12 mouse cellular contexts compared by ENCODE assay signal in the genomic region with DNA sequence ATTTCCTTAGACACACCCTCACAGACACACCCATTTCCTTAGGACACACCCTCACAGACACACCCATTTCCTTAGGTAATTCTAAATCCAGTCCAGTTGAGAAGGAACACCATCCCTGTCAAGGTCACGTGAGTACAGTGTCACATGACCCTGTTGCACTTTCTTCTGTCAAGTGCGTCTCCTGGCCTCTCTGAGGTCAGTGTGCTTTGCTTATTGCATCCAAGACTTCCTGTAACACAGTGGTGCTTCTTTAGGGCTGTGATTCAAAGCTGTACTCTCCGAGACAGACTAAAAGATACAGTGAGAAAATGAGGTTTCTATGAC.
DNase-seq lines count a peak whose midpoint lies in the region; ATAC-seq and TF ChIP-seq lines count a peak whose summit lies in the region.
"Had no signal": no experiment of that assay in that cellular context is flagged by ENCODE, and none has a peak within 500 bp of the region (broad histone marks: within the 10 kb centered on the region; RNA-seq: fewer than 3 reads in every experiment).

No protein-coding gene starts in this region.

- no peak overlapping the region for H3K4me2 ChIP-seq in liver, embryonic 12.5 days
- no peak overlapping the region for H3K4me2 ChIP-seq in liver, embryonic 11.5 days
- H3K4me2 ChIP-seq: embryonic facial prominence, embryonic 15.5 days; hindbrain, embryonic 14.5 days had no signal

- no peak for TF ChIP-seq CTCF in MEL (IDR thresholded peaks at IDR 0.05 in 2 of 3, conservative IDR thresholded peaks at IDR 0.05 in 1 of 3; ENCODE audit: control insufficient read depth in 1 of 3, insufficient read depth in 1 of 3, low read depth in 2 of 3, low read length in 3 of 3, poor library complexity in 1 of 3, severe bottlenecking in 1 of 3)

- H3K79me2 ChIP-seq in MEL (ENCODE audit: control insufficient read depth, insufficient read depth, low read length, poor library complexity): no peaks in the 10 kb centered on the region

- no peaks in the 10 kb centered on the region for H3K27me3 ChIP-seq in liver, embryonic 12.5 days (replicated peaks)
- H3K27me3 ChIP-seq in liver, embryonic 11.5 days (replicated peaks; ENCODE audit: control insufficient read depth, insufficient read depth, low read length): no peaks in the 10 kb centered on the region
- no peaks in the 10 kb centered on the region for H3K27me3 ChIP-seq in MEL (ENCODE audit: control insufficient read depth in 1 of 2, insufficient read depth in 2 of 2, low read length in 2 of 2)
- H3K27me3 ChIP-seq in embryonic facial prominence, embryonic 10.5 days (replicated peaks; ENCODE audit: low read depth, poor library complexity, severe bottlenecking): no peaks in the 10 kb centered on the region
- H3K27me3 ChIP-seq: embryonic facial prominence, embryonic 15.5 days; Patski had no signal

- DNase-seq in liver, embryonic 11.5 days (ENCODE audit: low spot score): no peak
- DNase-seq in MEL (ENCODE audit: low read depth, low spot score): peak; percentile 40
- DNase-seq in layer of hippocampus, postnatal 14 days (ENCODE audit: low spot score in 2 of 2): no peak
- no peak for DNase-seq in heart, adult 18-20 months
- no peak for DNase-seq in embryonic facial prominence, embryonic 10.5 days (ENCODE audit: low spot score)
- DNase-seq: gastrocnemius, postnatal 36 days had no signal

- no peak for TF ChIP-seq POLR2A in MEL (IDR thresholded peaks at IDR 0.05; ENCODE audit: control insufficient read depth in 1 of 2, insufficient read depth in 1 of 2, low read depth in 1 of 2, low read length in 2 of 2, poor library complexity in 1 of 2)

- H3K4me1 ChIP-seq in liver, embryonic 12.5 days: peaks cover 34% of the 10 kb centered on the region
- H3K4me1 ChIP-seq in liver, embryonic 11.5 days (replicated peaks; ENCODE audit: control insufficient read depth, insufficient read depth, low read length): peaks cover 5% of the 10 kb centered on the region
- peaks cover 0 to 13% of the 10 kb centered on the region in 2 experiments; a peak in 2 of 4 replicates for H3K4me1 ChIP-seq in MEL (ENCODE audit: control insufficient read depth in 1 of 2, insufficient read depth in 2 of 2, low read length in 2 of 2)
- H3K4me1 ChIP-seq in embryonic facial prominence, embryonic 10.5 days: no peaks in the 10 kb centered on the region
- H3K4me1 ChIP-seq: embryonic facial prominence, embryonic 15.5 days had no signal

- peaks cover 17% of the 10 kb centered on the region for H3K36me3 ChIP-seq in liver, embryonic 12.5 days
- H3K36me3 ChIP-seq in liver, embryonic 11.5 days (ENCODE audit: control insufficient read depth, insufficient read depth, low read length): no peaks in the 10 kb centered on the region; the same call in 1 of the 2 replicates
- H3K36me3 ChIP-seq in MEL (ENCODE audit: control insufficient read depth in 1 of 2, insufficient read depth in 2 of 2, low read length in 2 of 2): 0 out of 4 replicates have a peak, but pooled peaks cover 0 to 4% of the 10 kb centered on the region in 2 experiments
- peaks cover 27% of the 10 kb centered on the region for H3K36me3 ChIP-seq in embryonic facial prominence, embryonic 10.5 days (replicated peaks)

- H3K9ac ChIP-seq in liver, embryonic 12.5 days: no peak overlapping the region
- no peak overlapping the region for H3K9ac ChIP-seq in liver, embryonic 11.5 days (ENCODE audit: low read depth, low read length)
- no peak overlapping the region for H3K9ac ChIP-seq in MEL (ENCODE audit: control insufficient read depth, low read depth, low read length, poor library complexity, severe bottlenecking)
- H3K9ac ChIP-seq: embryonic facial prominence, embryonic 15.5 days; hindbrain, embryonic 14.5 days had no signal

- TF ChIP-seq RAD21 in MEL (IDR thresholded peaks at IDR 0.05; ENCODE audit: low read depth, low read length): no peak

- 69% methylated on average over 3 of the region's 3 CpGs for WGBS in liver, embryonic 12.5 days (ENCODE audit: insufficient replicate concordance)
- 71% methylated on average over 3 of the region's 3 CpGs for WGBS in liver, embryonic 11.5 days
- WGBS in embryonic facial prominence, embryonic 10.5 days: 78% methylated on average over 3 of the region's 3 CpGs

- H3K9me3 ChIP-seq in liver, embryonic 12.5 days (replicated peaks): no peaks in the 10 kb centered on the region
- H3K9me3 ChIP-seq in liver, embryonic 11.5 days (ENCODE audit: control insufficient read depth, low read length): no peaks in the 10 kb centered on the region
- no peaks in the 10 kb centered on the region for H3K9me3 ChIP-seq in MEL (replicated peaks; ENCODE audit: insufficient read depth, low read length)
- no peaks in the 10 kb centered on the region for H3K9me3 ChIP-seq in embryonic facial prominence, embryonic 10.5 days
- H3K9me3 ChIP-seq: embryonic facial prominence, embryonic 15.5 days had no signal

- H3K4me3 ChIP-seq in liver, embryonic 12.5 days: no peak overlapping the region
- H3K4me3 ChIP-seq in liver, embryonic 11.5 days (ENCODE audit: low read depth, low read length): no peak overlapping the region
- no peak overlapping the region for H3K4me3 ChIP-seq in MEL (ENCODE audit: control insufficient read depth in 1 of 2, insufficient read depth in 1 of 2, low read depth in 2 of 2, low read length in 2 of 2)
- no peak overlapping the region for H3K4me3 ChIP-seq in embryonic facial prominence, embryonic 10.5 days
- H3K4me3 ChIP-seq: embryonic facial prominence, embryonic 15.5 days had no signal

- H3K27ac ChIP-seq in liver, embryonic 12.5 days: no peak overlapping the region
- no peak overlapping the region for H3K27ac ChIP-seq in liver, embryonic 11.5 days (ENCODE audit: low read depth, low read length)
- H3K27ac ChIP-seq in MEL (ENCODE audit: control insufficient read depth, low read depth, low read length): no peak overlapping the region
- no peak overlapping the region for H3K27ac ChIP-seq in embryonic facial prominence, embryonic 10.5 days (replicated peaks)
- H3K27ac ChIP-seq: embryonic facial prominence, embryonic 15.5 days; hindbrain, embryonic 14.5 days had no signal

- ATAC-seq in liver, embryonic 12.5 days: 0 out of 2 replicates have a peak, but pooled peaks have one; percentile 45
- no peak for ATAC-seq in liver, embryonic 11.5 days (replicated peaks; ENCODE audit: low FRiP score)
- peak; percentile 66 for ATAC-seq in erythroblast, adult 5-6 weeks (replicated peaks; ENCODE audit: low FRiP score, poor library complexity, severe bottlenecking)
- peak; percentile 16; the same call in 1 of the 2 replicates for ATAC-seq in megakaryocyte-erythroid progenitor cell, adult 5-6 weeks (replicated peaks; ENCODE audit: low FRiP score, low TSS enrichment, poor library complexity, severe bottlenecking)
- ATAC-seq: Patski had no signal

- TF ChIP-seq EP300 in MEL (IDR thresholded peaks at IDR 0.05; ENCODE audit: low read depth in 1 of 2, low read length in 2 of 2): no peak

TF ChIP-seq in MEL, 35 proteins besides CTCF, POLR2A, EP300 and RAD21:
- no peak for TF ChIP-seq ZC3H11A (IDR thresholded peaks at IDR 0.05; ENCODE audit: low read depth, low read length)
- TF ChIP-seq USF2 (IDR thresholded peaks at IDR 0.05; ENCODE audit: borderline replicate concordance in 1 of 2, insufficient read depth in 1 of 2, low read depth in 1 of 2, low read length in 2 of 2): peak in 1 of 2 experiments; percentile 63; a peak in 1 of 4 replicates
- TF ChIP-seq MYC (IDR thresholded peaks at IDR 0.05; ENCODE audit: low read depth, low read length): no peak
- peak; percentile 79 for TF ChIP-seq USF1 (IDR thresholded peaks at IDR 0.05; ENCODE audit: low read depth, low read length)
- no peak for TF ChIP-seq CHD1 (IDR thresholded peaks at IDR 0.05; ENCODE audit: low read depth, low read length)
- no peak for TF ChIP-seq UBTF (IDR thresholded peaks at IDR 0.05; ENCODE audit: borderline replicate concordance, insufficient read depth, low read depth, low read length)
